Mouse (Mus musculus): ENCODE results near the gene Adgrg2. TPM values are rescaled to one million over a fixed set of nuclear protein-coding genes. Genes with fewer than 3 reads are reported as not detected.

The Adgrg2 gene
- total and polyA plus RNA-seq, 3 experiments = not detected

DNA sequence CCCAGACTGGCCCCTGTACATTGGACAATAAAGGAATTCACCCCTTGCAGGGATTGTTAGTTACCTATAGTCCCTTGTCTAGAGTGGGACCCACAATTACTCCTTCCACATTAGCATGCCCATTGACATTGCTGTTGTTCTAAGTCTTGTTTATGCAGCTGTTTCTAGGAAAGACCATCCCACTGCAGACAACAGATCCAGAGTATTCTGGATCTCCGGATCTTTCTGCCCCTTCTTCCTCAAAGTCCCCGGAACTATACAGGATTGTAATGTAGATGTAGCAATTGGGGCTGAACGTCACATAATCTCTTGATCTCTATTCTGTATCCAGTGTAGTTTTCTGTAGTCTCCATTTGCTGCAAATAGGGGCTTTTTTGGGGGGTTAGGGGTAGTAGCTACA lies 57.9 kb downstream of the Adgrg2 start:
- in situ Hi-C loops (cut with MboI; ENCODE audit: low pct_ligation_motif_present, low pct_unique_long_range_greater_than_20kb, low sequenced_read_pairs) = loop anchor here (25.0 kb wide), 2 partner anchors 261 to 589 kb away; no protein-coding TSS in a partner anchor
- no peak overlapping the region for H3K9ac ChIP-seq (ENCODE audit: insufficient read depth, low read depth)
- no peaks in the 10 kb centered on the region for H3K4me1 ChIP-seq (ENCODE audit: control insufficient read depth in 1 of 2, insufficient read depth in 2 of 2)
- no peaks in the 10 kb centered on the region for H3K27me3 ChIP-seq (replicated peaks)
- H3K4me3 ChIP-seq (replicated peaks in 1 of 3; ENCODE audit: low read depth in 2 of 3, low read length in 2 of 3, poor library complexity in 1 of 3) = no peak overlapping the region
- H3K36me3 ChIP-seq (replicated peaks in 1 of 2; ENCODE audit: control insufficient read depth in 1 of 2, insufficient read depth in 1 of 2, low read length in 1 of 2) = no peaks in the 10 kb centered on the region
- H3K9me3 ChIP-seq (replicated peaks; ENCODE audit: low read length) = no peaks in the 10 kb centered on the region
- H3K79me2 ChIP-seq (replicated peaks; ENCODE audit: control insufficient read depth, extremely low read depth, insufficient read depth, poor library complexity, severe bottlenecking) = no peaks in the 10 kb centered on the region
- no peak overlapping the region for H3K4me2 ChIP-seq (ENCODE audit: insufficient read depth, low read depth, poor library complexity, severe bottlenecking)
- dilution Hi-C loops (cut with MboI; ENCODE audit: extremely low pct_ligation_motif_present, extremely low pct_unique_long_range_greater_than_20kb, low sequenced_read_pairs) = no loop called here
- TF ChIP-seq PAX5 (IDR thresholded peaks at IDR 0.05; ENCODE audit: low read length) (no peak), RCOR1 (conservative IDR thresholded peaks at IDR 0.05; ENCODE audit: low read depth, low read length) (no peak), UBTF (IDR thresholded peaks at IDR 0.05; ENCODE audit: low read depth, low read length) (no peak), TBP (conservative IDR thresholded peaks at IDR 0.05; ENCODE audit: low read depth, low read length) (no peak), GABPA (IDR thresholded peaks at IDR 0.05; ENCODE audit: insufficient replicate concordance, low read depth, low read length) (no peak), BHLHE40 (IDR thresholded peaks at IDR 0.05; ENCODE audit: low read depth, low read length) (no peak), MAX (IDR thresholded peaks at IDR 0.05; ENCODE audit: low read length) (no peak), MXI1 (IDR thresholded peaks at IDR 0.05; ENCODE audit: low read depth, low read length) (no peak), ZMIZ1 (IDR thresholded peaks at IDR 0.05; ENCODE audit: low read depth, low read length) (no peak), TCF12 (IDR thresholded peaks at IDR 0.05; ENCODE audit: low read depth, low read length) (no peak), RAD21 (IDR thresholded peaks at IDR 0.05; ENCODE audit: low read depth, low read length) (no peak), MAZ (IDR thresholded peaks at IDR 0.05; ENCODE audit: low read depth, low read length) (no peak), USF2 (conservative IDR thresholded peaks at IDR 0.05; ENCODE audit: low read depth, low read length) (no peak), CTCF (conservative IDR thresholded peaks at IDR 0.05 in 1 of 2, IDR thresholded peaks at IDR 0.05 in 1 of 2; ENCODE audit: low read depth in 2 of 2, low read length in 2 of 2) (no peak)
- no peak for DNase-seq (ENCODE audit: extremely low read depth)
- no peak overlapping the region for H3K27ac ChIP-seq (ENCODE audit: insufficient read depth, low read depth)

DNA sequence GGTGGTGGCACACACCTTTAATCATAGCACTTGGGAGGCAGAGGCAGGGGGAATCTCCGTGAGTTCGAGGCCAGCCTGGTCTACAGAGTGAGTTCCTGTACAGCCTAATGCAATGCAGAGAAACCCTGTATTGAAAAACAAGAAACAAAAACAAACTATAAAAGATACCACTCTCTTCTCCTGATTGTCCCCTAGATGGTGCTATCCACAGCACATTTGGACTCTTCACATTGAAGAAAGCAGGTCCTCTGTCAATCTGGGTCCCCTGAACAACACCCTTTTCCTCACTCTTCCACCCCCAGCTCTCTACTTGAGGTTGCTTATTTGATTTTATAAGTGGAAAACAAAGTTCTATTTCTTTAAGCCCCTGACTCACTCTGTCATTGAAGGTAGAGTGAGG lies 58.9 kb downstream of the Adgrg2 start:
- Histone ChIP-seq H3K9me3 (replicated peaks; ENCODE audit: low read length) (no peaks in the 10 kb centered on the region), H3K4me1 (ENCODE audit: control insufficient read depth in 1 of 2, insufficient read depth in 2 of 2) (no peaks in the 10 kb centered on the region), H3K9ac (ENCODE audit: insufficient read depth, low read depth) (no peak overlapping the region), H3K79me2 (replicated peaks; ENCODE audit: control insufficient read depth, extremely low read depth, insufficient read depth, poor library complexity, severe bottlenecking) (no peaks in the 10 kb centered on the region), H3K27ac (ENCODE audit: insufficient read depth, low read depth) (no peak overlapping the region), H3K4me2 (ENCODE audit: insufficient read depth, low read depth, poor library complexity, severe bottlenecking) (no peak overlapping the region), H3K4me3 (replicated peaks in 1 of 3; ENCODE audit: low read depth in 2 of 3, low read length in 2 of 3, poor library complexity in 1 of 3) (no peak overlapping the region), H3K36me3 (replicated peaks in 1 of 2; ENCODE audit: control insufficient read depth in 1 of 2, insufficient read depth in 1 of 2, low read length in 1 of 2) (no peaks in the 10 kb centered on the region), H3K27me3 (replicated peaks) (no peaks in the 10 kb centered on the region)
- DNase-seq (ENCODE audit: extremely low read depth) = no peak
- TF ChIP-seq GABPA (IDR thresholded peaks at IDR 0.05; ENCODE audit: insufficient replicate concordance, low read depth, low read length) = no peak
- TF ChIP-seq RAD21 (IDR thresholded peaks at IDR 0.05; ENCODE audit: low read depth, low read length) = peak; percentile 39
- no peak for TF ChIP-seq JUND (conservative IDR thresholded peaks at IDR 0.05; ENCODE audit: low read depth, low read length)
- no peak for TF ChIP-seq RCOR1 (conservative IDR thresholded peaks at IDR 0.05; ENCODE audit: low read depth, low read length)
- no peak for TF ChIP-seq EP300 (IDR thresholded peaks at IDR 0.05; ENCODE audit: low read length)
- TF ChIP-seq ZC3H11A (IDR thresholded peaks at IDR 0.05; ENCODE audit: low read depth, low read length) = no peak
- no peak for TF ChIP-seq BHLHE40 (IDR thresholded peaks at IDR 0.05; ENCODE audit: low read depth, low read length)
- no peak for TF ChIP-seq MAZ (IDR thresholded peaks at IDR 0.05; ENCODE audit: low read depth, low read length)
- no peak for TF ChIP-seq HCFC1 (IDR thresholded peaks at IDR 0.05; ENCODE audit: low read depth, low read length)
- no peak for TF ChIP-seq ZMIZ1 (IDR thresholded peaks at IDR 0.05; ENCODE audit: low read depth, low read length)
- TF ChIP-seq MXI1 (IDR thresholded peaks at IDR 0.05; ENCODE audit: low read depth, low read length) = no peak
- TF ChIP-seq CHD2 (IDR thresholded peaks at IDR 0.05; ENCODE audit: low read length) = no peak
- peak; percentile 39; the same call in 1 of the 2 replicates for TF ChIP-seq SMC3 (IDR thresholded peaks at IDR 0.05; ENCODE audit: low read depth, low read length)
- peak in 1 of 2 experiments; percentile 44; a peak in 2 of 4 replicates for TF ChIP-seq CTCF (conservative IDR thresholded peaks at IDR 0.05 in 1 of 2, IDR thresholded peaks at IDR 0.05 in 1 of 2; ENCODE audit: low read depth in 2 of 2, low read length in 2 of 2)
- TF ChIP-seq USF1 (IDR thresholded peaks at IDR 0.05; ENCODE audit: low read depth, low read length) = no peak
- TF ChIP-seq SIN3A (IDR thresholded peaks at IDR 0.05; ENCODE audit: low read length) = no peak
- TF ChIP-seq JUN (IDR thresholded peaks at IDR 0.05; ENCODE audit: insufficient read depth, low read depth, low read length) = no peak
- TF ChIP-seq ETS1 (conservative IDR thresholded peaks at IDR 0.05; ENCODE audit: low read depth, low read length) = no peak
- TF ChIP-seq E2F4 (IDR thresholded peaks at IDR 0.05; ENCODE audit: insufficient replicate concordance, low read depth, low read length) = no peak
- no peak for TF ChIP-seq IRF4 (IDR thresholded peaks at IDR 0.05; ENCODE audit: low read depth, low read length)
- in situ Hi-C loops (cut with MboI; ENCODE audit: low pct_ligation_motif_present, low pct_unique_long_range_greater_than_20kb, low sequenced_read_pairs) = loop anchor here (25.0 kb wide), 2 partner anchors 262 to 588 kb away; no protein-coding TSS in a partner anchor
- dilution Hi-C loops (cut with MboI; ENCODE audit: extremely low pct_ligation_motif_present, extremely low pct_unique_long_range_greater_than_20kb, low sequenced_read_pairs) = no loop called here
